Mouse (Mus musculus) myocyte (in vitro differentiated cells): ENCODE measurements around the gene Men1. TPM values are rescaled to one million over a fixed set of nuclear protein-coding genes. Genes with fewer than 3 reads are reported as not detected.

Source experiments
- H3K27me3 ChIP-seq: one replicate; pipeline ENCODE4 v1.6.1; 2011; ENCODE audit not compliant: control insufficient read depth, insufficient read depth, insufficient read length
- H3K36me3 ChIP-seq: one replicate; pipeline ENCODE4 v1.6.1; 2011; ENCODE audit not compliant: control insufficient read depth, insufficient read depth
- H3K4me2 ChIP-seq: one replicate; pipeline ENCODE4 v1.6.1; 2011; ENCODE audit warnings: low read depth, control low read depth
- H3K4me3 ChIP-seq: one replicate; pipeline ENCODE4 v1.5.1; 2011; ENCODE audit warnings: mild to moderate bottlenecking, control low read depth, moderate library complexity
- H3K79me2 ChIP-seq: one replicate; pipeline ENCODE4 v1.6.1; 2011; ENCODE audit not compliant: control insufficient read depth, insufficient read depth
- H3ac ChIP-seq: one replicate; pipeline ENCODE4 v1.6.1; 2011; ENCODE audit not compliant: control insufficient read depth, insufficient read length
- CEBPB ChIP-seq: IDR thresholded peaks from 2 replicates; pipeline ENCODE4 v1.6.1; 2011; ENCODE audit warnings: mild to moderate bottlenecking, moderate library complexity; ENCODE audit not compliant: poor library complexity, insufficient read depth, severe bottlenecking
- E2F4 ChIP-seq: IDR thresholded peaks from one replicate; pipeline ENCODE4 v1.6.1; 2011; ENCODE audit warnings: mild to moderate bottlenecking, control low read depth, moderate library complexity; ENCODE audit not compliant: insufficient read depth
- MAX ChIP-seq: IDR thresholded peaks from one replicate; pipeline ENCODE4 v1.6.1; 2011; ENCODE audit warnings: low read depth, mild to moderate bottlenecking, control low read depth
- MYOD1 ChIP-seq, 3 experiments: IDR thresholded peaks; one replicate each; pipeline ENCODE4 v1.6.1; 2011; ENCODE audit warnings: control low read depth in 2 of 3, low read depth in 2 of 3, mild to moderate bottlenecking in 2 of 3, moderate library complexity in 1 of 3; ENCODE audit not compliant: insufficient read length in 2 of 3, control insufficient read depth in 1 of 3
- MYOG ChIP-seq, 3 experiments: IDR thresholded peaks; one replicate each; pipeline ENCODE4 v1.6.1; 2011; ENCODE audit warnings: control low read depth in 2 of 3, low read depth in 2 of 3, mild to moderate bottlenecking in 2 of 3; ENCODE audit not compliant: insufficient read length in 2 of 3, control insufficient read depth in 1 of 3, insufficient read depth in 1 of 3
- POLR2A ChIP-seq: IDR thresholded peaks from one replicate; pipeline ENCODE4 v1.6.1; 2011; ENCODE audit warnings: low read depth, mild to moderate bottlenecking, control low read depth, moderate library complexity; ENCODE audit not compliant: insufficient read length
- POLR2AphosphoS2 ChIP-seq: IDR thresholded peaks from one replicate; pipeline ENCODE4 v1.6.1; 2011; ENCODE audit warnings: low read depth, control low read depth; ENCODE audit not compliant: insufficient read length
- REST ChIP-seq: IDR thresholded peaks from one replicate; pipeline ENCODE4 v1.6.1; 2011; ENCODE audit warnings: mild to moderate bottlenecking, control low read depth, moderate library complexity; ENCODE audit not compliant: insufficient read depth, insufficient read length
- SRF ChIP-seq: IDR thresholded peaks from one replicate; pipeline ENCODE4 v1.6.1; 2011; ENCODE audit warnings: low read depth; ENCODE audit not compliant: control insufficient read depth, insufficient read length
- TCF12 ChIP-seq: IDR thresholded peaks from one replicate; pipeline ENCODE4 v1.6.1; 2011; ENCODE audit warnings: mild to moderate bottlenecking, control low read depth; ENCODE audit not compliant: poor library complexity, insufficient read depth, severe bottlenecking
- TCF3 ChIP-seq: IDR thresholded peaks from one replicate; pipeline ENCODE4 v1.6.1; 2011; ENCODE audit warnings: low read depth, control low read depth; ENCODE audit not compliant: insufficient read length
- USF1 ChIP-seq: IDR thresholded peaks from one replicate; pipeline ENCODE4 v1.6.1; 2011; ENCODE audit warnings: low read depth, mild to moderate bottlenecking, control low read depth, moderate library complexity
- polyA plus RNA-seq: library from polyadenylated mRNA; unstranded; fragments of >200 nt; fragmentation: generic; extraction: Trizol; gene quantifications from one replicate; pipeline ENCODE4 v1.2.1, GENCODE M21; 2012; ENCODE audit warnings: missing spikeins

Gene Men1
- polyA plus RNA-seq, 1 experiment, result 37.2 TPM

DNA sequence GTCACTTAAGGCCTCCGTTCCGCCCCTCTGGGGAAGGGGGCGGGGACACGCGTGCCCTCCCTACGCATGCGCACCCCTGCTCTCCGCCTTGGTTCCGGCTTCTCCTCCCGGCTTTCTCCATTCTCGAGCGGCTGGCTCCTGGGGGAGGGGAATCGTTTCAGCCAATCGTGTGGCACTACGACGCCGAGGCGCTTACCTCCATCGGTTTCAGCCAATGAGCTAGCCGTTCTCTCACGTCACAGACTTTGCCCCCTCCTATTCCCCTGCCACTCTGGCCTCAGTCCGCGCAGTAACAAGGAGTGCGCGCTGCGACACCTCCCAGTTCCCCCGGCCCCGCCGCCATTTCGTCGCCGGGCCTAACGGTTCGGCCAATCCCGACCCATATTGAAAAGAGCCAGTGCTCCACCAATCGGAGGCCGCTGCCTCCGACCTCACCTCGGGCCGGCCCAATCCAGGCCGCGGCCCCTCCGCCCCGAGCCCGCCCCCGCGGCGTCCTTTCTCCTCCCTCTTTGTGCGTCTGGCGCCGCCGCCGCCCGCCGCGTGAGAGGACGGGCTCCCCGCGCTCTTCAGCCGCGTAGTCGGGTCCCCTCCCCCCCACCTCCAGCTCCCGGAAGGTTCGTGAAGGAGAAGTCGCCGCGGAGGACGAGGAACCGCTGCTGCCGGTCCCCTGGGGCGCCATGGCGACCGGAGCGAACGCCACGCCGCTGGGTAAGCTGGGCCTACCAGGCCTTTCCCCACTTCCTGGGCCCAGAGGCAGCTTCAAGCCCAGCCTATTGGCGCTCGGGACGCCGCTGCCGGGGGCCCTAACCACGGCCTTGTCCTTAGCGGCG is 28.8 kb downstream of the Men1 start, which contains the start of gene Sf1:
TSS of gene Sf1 (plus strand) at position 280 of the 830 bp plus-strand sequence.
- H3K4me3 ChIP-seq, result peak within 1 kb of the TSS; percentile 66
- no peaks in the 10 kb centered on the region for H3K27me3 ChIP-seq
- peak within 1 kb of the TSS; percentile 96 for H3K4me2 ChIP-seq
- peak within 1 kb of the TSS; percentile 99 for H3ac ChIP-seq
- H3K36me3 ChIP-seq, result peaks cover 41% of the 10 kb centered on the region
- peaks cover 44% of the 10 kb centered on the region for H3K79me2 ChIP-seq
- peak; percentile 61 for TF ChIP-seq SRF
- TF ChIP-seq MYOD1 (IDR thresholded peaks at IDR 0.05; ENCODE audit: control insufficient read depth in 1 of 3, insufficient read length in 2 of 3, low read depth in 2 of 3), result peak in 1 of 3 experiments; percentile 9
- no peak for TF ChIP-seq MYOG (IDR thresholded peaks at IDR 0.05; ENCODE audit: control insufficient read depth in 1 of 3, insufficient read depth in 1 of 3, insufficient read length in 2 of 3, low read depth in 2 of 3)
- no peak for TF ChIP-seq MAX
- TF ChIP-seq POLR2A, result peak; percentile 73
- TF ChIP-seq POLR2AphosphoS2, result peak; percentile 68
- no peak for TF ChIP-seq REST
- TF ChIP-seq TCF3, result no peak

DNA sequence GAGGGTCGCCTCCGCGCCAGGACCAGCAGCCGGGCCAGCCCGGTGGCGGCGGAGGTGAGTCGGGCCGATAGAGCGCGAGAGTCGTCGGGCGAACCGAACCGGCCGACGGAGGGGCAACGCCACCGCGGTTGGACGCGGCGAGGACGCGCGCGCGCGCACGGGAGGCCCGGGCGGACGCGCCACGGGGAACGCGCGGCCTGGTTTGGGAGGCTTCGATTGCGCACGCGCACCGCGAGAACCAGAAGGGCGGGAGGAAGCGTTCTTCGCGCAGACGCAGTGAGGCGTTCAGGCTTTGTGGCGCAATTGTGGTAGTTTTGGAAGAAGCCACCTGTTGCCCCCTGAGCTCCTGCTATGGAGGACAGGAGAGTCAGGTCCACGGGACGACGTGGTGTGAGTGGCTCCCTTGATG is 29.5 kb downstream of the Men1 start:
- Histone ChIP-seq H3ac (peak overlapping the region; percentile 99), H3K79me2 (peaks cover 51% of the 10 kb centered on the region), H3K4me2 (peak overlapping the region; percentile 96), H3K27me3 (no peaks in the 10 kb centered on the region), H3K4me3 (peak overlapping the region; percentile 66), H3K36me3 (peaks cover 48% of the 10 kb centered on the region)
- TF ChIP-seq MYOG (IDR thresholded peaks at IDR 0.05; ENCODE audit: control insufficient read depth in 1 of 3, insufficient read depth in 1 of 3, insufficient read length in 2 of 3, low read depth in 2 of 3) (peak in 1 of 3 experiments; percentile 48), MAX (no peak), MYOD1 (IDR thresholded peaks at IDR 0.05; ENCODE audit: control insufficient read depth in 1 of 3, insufficient read length in 2 of 3, low read depth in 2 of 3) (peak in 2 of 3 experiments; percentile 56 to 72), POLR2AphosphoS2 (peak; percentile 90), TCF12 (no peak), CEBPB (0 out of 2 replicates have a peak, but pooled peaks have one; percentile 37), E2F4 (no peak), TCF3 (no peak), REST (no peak), USF1 (no peak), POLR2A (peak; percentile 85), SRF (peak; percentile 68)

DNA sequence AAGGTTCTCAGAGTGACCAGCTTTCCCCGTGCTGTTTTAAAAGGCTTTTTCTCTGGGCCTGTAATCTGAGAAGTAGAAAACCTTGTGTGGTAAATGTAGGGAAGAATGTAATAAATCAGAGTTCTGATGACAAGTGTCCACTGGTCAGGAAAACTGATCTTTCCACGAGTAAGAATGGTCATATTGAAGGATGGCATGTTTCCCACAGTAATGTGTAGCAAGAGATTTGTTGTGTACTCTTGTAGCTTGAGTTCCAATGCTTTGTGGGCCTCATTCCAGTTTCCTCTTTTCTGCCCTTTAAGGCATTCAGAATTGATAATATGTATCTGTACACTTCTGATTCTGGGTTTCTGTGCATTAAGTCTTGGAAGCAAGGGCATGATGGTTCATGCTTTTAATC is 30.1 kb downstream of the Men1 start:
- Histone ChIP-seq H3K4me2 (peak overlapping the region; percentile 96), H3K27me3 (no peaks in the 10 kb centered on the region), H3K36me3 (peaks cover 53% of the 10 kb centered on the region), H3ac (peak overlapping the region; percentile 99), H3K4me3 (peak overlapping the region; percentile 66), H3K79me2 (peaks cover 57% of the 10 kb centered on the region)
- TF ChIP-seq E2F4 (no peak), MYOG (IDR thresholded peaks at IDR 0.05; ENCODE audit: control insufficient read depth in 1 of 3, insufficient read depth in 1 of 3, insufficient read length in 2 of 3, low read depth in 2 of 3) (no peak)

DNA sequence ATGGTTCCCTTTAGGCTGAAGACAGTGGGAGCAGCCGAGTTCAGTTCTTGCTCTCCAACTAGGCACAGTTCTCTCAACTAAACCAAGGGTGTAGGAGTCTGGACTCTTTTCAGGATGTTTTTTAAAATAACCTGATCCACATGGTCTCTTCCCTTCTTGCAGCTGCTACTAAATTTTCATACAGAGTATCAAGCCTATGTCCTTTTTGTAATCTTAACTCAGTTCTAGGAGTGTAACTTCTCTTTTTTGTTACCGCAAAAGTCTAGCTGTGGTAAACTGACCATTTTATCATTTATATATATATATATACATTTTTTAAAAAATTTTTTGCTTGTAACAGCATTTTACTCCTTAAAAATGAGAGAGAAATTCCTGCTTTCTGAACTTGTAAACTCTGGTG is 35.4 kb downstream of the Men1 start:
- H3ac ChIP-seq, result no peak overlapping the region
- peaks cover 92% of the 10 kb centered on the region for H3K36me3 ChIP-seq
- no peaks in the 10 kb centered on the region for H3K27me3 ChIP-seq
- no peak overlapping the region for H3K4me2 ChIP-seq
- H3K4me3 ChIP-seq, result no peak overlapping the region
- no peak for TF ChIP-seq REST
- no peak for TF ChIP-seq POLR2AphosphoS2
- TF ChIP-seq MAX, result no peak
- no peak for TF ChIP-seq E2F4
- no peak for TF ChIP-seq SRF
- TF ChIP-seq TCF3, result no peak
- TF ChIP-seq USF1, result no peak
- TF ChIP-seq MYOD1 (IDR thresholded peaks at IDR 0.05; ENCODE audit: control insufficient read depth in 1 of 3, insufficient read length in 2 of 3, low read depth in 2 of 3), result no peak
- no peak for TF ChIP-seq CEBPB
- TF ChIP-seq MYOG (IDR thresholded peaks at IDR 0.05; ENCODE audit: control insufficient read depth in 1 of 3, insufficient read depth in 1 of 3, insufficient read length in 2 of 3, low read depth in 2 of 3), result no peak
- no peak for TF ChIP-seq TCF12
- TF ChIP-seq POLR2A, result no peak
- peaks cover 70% of the 10 kb centered on the region for H3K79me2 ChIP-seq

DNA sequence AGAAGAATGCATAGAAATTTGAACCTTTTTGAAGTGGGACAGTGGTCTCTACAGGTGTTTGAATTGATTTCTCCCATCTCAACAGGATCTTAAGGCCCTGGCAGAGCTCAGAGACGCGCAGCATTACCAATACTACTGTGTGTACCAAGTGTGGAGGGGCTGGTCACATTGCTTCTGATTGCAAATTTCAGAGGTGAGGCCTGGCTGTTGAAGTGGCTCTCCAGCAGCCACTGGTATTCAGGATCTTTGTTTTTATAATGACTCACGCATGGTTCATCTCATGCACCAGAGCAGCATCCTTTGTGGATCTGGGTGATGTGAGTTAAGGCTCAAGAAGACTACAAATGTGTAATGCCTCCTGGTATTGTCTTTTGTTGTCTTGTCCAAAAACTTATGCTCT is 37.7 kb downstream of the Men1 start:
- H3K79me2 ChIP-seq, result peaks cover 47% of the 10 kb centered on the region
- peaks cover 81% of the 10 kb centered on the region for H3K36me3 ChIP-seq
- H3ac ChIP-seq, result no peak overlapping the region
- H3K4me3 ChIP-seq, result no peak overlapping the region
- peak overlapping the region; percentile 14 for H3K4me2 ChIP-seq
- no peak for TF ChIP-seq E2F4
- TF ChIP-seq POLR2AphosphoS2, result peak; percentile 21
- peak; percentile 80 for TF ChIP-seq CEBPB
- H3K27me3 ChIP-seq, result no peaks in the 10 kb centered on the region
